Mouse (Mus musculus): Measurements from ENCODE around the gene Clasrp.

Clasrp gene

DNA sequence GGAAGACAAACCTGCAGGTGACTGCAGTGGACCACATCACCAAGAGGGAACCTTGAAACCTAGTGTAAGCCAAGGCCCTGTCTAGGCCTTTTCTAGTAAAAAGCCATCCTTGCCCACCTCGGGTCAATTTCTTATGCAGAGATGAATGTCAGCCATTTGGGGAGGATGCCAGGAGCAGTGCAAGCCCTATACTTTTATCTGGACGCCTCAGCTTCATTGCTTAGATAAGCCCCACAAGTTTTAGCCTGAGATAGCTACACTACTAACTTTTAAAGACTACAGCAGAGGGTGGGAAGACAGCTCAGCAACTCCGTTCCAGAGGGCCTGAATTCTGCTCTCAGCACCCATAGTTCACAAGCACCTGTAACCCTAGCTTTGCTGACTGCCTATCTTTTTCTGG, 40.4 kb downstream of the Clasrp start:
- DNase-seq (ENCODE audit: low spot score): no peak

GRCm38 (mm10) chr7:19562643-19563410, 41.5 kb downstream of the Clasrp start, which contains the start of gene Ppp1r37:
TSS of gene Ppp1r37 (minus strand) at chr7:19563076.
- no peak for DNase-seq (ENCODE audit: low spot score)

DNA sequence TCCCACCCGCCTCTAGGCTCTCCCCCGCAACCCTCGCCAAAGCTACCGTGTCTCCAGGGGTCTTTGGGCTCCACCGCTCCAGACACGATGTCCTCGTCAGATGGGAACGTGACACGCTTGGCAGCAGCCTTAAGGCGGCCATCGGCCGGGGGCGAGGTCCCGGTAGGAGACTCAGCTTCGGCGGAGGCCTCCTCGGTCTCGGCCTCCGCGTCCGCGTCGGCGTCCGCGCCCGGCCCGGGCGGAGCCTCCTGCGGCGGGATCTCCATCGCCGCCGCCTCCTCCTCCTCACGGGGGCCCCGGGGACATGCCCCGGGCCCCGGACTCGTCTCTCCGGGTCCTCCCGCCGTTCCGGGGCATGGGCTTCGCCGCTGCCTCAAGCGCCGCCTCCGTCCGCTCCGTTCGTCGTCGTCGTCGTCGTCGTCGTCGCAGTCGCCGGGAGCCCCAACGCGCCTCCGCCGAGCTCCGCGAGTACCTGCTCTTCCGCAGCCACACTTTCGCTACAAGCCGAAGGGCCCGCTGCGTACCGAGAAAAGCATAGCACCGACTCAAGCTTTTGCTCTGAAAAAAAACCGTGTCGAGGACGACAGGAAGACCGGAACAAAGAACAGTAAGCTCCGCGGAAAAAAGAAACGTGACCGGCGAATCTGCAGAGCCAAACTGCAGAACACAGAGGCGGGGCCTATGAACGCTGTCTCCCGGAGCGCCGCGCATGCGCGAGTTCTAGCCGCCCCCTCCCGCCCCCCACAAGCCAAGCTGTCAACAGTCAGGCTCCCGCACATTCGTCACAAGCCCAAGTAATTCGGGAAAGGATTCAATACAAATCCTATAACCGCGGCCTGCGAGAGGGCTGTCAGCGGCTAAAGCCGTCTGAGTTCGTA, 42.3 kb downstream of the Clasrp start:
- peak; percentile 93 for DNase-seq (ENCODE audit: low spot score)

DNA sequence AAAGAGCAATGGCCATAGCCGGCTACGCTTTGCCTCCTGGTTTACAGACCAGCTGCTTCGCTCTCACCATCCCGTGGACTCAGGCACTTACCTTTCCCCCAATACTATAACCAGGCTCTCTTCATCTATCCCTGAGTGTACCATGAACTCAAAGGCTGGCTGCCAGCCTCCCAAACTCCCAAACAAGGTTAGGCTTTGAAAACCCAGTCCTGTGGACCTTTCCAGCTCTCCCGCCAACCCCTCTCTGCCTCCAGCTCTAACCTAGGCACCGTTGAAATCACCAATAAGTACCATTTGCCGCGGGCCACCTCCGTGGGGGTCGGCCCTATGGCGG, 42.9 kb downstream of the Clasrp start:
- no peak for DNase-seq (ENCODE audit: low spot score)

DNA sequence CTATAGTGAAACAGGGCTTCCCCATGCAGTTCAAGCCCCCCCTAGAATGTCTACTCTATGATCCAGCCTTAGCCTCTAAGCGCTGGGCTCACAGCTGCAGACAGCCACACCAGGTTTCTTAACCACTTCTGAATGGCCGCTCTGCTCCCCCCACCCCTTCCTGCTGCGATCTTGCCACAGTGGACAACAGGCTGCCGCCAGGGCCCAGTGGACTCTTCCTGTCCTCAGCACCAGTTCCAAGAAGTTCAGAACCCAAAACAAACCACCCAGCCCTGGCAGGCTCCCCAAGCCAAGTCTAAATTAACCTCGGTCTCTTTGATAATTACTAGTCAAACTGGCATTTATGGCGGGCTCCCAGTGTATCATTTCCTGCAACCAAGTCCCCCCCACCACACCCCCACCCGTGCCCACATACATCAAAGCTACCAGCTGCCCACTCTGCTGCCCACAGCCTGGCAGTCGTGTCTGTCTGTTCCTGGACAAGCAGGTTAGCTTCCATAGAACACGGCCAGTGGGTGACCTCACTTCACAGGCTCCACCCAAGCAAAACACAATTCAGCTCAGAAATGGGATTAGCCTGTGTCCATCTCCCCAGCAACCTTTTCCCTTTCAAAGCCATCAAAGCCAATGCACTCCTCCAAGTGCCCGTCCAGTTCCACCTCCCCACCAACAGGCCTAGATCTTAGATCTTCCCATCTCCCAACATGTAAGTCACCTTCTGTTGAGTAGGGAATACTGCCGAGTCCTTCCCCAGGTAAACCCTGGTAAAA, 43.6 kb downstream of the Clasrp start:
- no peak for DNase-seq (ENCODE audit: low spot score)

DNA sequence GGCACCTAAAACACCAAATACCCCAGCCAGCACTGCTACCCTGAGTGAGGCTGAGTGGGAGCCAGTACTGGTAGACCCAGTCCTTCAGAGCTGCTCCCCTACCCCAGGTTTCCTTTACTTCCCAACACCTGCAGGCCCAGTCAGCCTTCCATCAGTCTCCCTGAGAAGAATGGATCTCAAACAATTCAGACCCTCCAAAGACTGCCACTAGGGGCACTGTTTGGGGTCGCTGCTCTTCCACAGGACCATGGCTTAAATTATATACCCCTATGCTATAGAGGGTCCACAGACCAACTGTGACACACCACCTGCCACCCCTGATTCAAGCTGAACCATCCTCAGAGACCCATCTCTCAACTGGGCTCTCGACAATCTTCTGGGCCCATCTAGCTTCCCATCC, 45.3 kb downstream of the Clasrp start:
- DNase-seq (ENCODE audit: low spot score): no peak

GRCm38 (mm10) chr7:19557982-19558900, 46.0 kb downstream of the Clasrp start:
- no peak for DNase-seq (ENCODE audit: low spot score)

DNA sequence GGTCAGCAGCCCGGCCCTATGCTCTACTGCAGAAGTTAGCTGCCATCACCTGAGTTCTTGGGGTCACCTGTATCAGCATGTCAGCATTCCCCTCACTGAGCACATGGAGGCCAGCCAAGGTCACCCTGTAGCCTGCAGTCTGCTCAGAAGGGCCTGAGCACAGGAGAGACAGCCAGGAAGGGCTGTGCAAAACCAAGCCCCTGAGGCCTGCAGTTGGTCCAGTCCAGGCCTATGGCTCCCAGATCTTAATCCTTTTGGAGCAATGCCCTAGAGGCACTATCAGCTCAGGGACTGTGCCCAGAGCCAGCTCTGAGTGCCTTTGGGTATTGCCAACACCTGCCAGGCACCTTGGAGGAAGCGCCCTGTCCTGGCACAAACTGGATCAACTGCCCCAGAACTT, 47.2 kb downstream of the Clasrp start:
- DNase-seq (ENCODE audit: low spot score): no peak

DNA sequence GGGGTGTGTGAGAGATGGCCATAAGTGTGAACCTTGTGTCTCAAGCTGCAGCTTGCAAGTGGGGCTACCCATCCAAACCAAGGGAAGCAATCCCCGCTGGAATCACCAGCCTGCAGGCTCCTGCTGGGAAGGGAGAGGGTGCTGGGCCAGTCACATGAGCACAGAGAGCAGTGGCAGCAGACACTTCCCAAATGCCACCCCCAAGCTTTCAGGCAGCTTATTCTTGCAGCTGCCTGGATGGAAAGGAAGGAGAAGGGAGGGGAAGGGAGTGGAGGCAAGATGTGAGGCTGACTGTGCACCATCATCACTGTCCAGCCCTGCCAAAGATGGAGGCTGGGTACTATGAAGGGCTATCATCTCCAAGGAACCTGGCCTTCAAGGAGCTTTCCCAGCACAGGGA, 50.1 kb downstream of the Clasrp start:
- no peak for DNase-seq (ENCODE audit: low spot score)

DNA sequence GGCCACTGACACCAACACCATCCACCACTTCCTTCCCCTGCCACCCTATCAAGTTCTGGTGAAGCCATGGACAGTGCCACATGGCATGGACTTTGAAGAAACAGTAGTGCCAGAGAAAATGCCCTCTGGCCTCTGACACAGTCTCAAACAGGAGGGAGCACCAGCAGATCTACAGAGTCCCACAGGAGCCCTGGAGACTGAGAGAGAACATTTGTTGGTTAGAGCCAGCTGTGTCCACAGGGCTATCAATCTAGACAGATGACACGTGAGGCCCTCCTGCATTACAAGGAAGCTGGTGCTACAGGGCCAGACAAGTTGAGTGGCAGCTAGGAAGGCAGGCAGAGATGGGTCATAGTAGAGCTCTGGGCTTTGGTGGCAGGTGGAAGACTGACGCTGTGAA, 51.8 kb downstream of the Clasrp start:
- DNase-seq (ENCODE audit: low spot score): no peak

DNA sequence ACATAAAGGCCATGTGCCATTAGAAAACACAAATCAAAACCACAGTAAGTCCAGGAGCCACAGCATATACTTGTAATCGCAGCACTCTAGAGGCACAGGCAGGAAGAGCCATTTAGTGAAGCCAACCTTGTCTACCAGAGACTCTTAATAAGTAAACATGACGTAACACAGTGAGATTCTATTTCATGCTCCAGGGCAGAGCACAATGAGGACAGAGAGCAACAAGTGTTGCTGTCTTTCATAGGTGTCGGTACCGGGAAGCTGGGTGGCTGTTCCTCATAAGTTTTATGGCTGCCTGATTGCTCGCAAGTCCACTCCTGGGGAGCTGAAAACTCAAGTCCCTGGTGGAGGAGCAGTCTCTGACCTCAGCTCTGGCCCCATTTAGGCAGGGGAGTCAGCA, 52.7 kb downstream of the Clasrp start:
- no peak for DNase-seq (ENCODE audit: low spot score)

DNA sequence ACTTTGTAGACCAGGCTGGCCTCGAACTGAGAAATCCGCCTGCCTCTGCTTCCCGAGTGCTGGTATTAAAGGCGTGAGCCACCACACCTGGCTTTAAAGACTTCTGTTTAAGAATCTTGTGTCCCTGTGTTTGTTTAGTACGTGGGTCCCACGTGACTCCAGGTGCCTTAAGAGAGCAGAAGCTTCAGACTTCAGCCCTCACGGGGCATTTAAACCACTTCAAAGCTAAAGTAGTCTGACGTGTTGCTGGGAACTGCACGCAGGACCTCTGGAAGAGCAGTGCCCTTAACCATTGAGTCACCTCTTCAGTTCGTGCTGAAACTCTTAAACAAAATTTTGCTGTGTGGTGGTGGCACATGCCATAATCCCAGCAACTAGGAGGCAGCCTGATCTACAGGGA, 54.9 kb downstream of the Clasrp start:
- no peak for DNase-seq (ENCODE audit: low spot score)

GRCm38 (mm10) chr7:19547344-19547969, 56.8 kb downstream of the Clasrp start:
- no peak for DNase-seq (ENCODE audit: low spot score)

GRCm38 (mm10) chr7:19546007-19546406, 58.3 kb downstream of the Clasrp start:
- DNase-seq (ENCODE audit: low spot score): no peak

GRCm38 (mm10) chr7:19543584-19543983, 60.7 kb downstream of the Clasrp start:
- DNase-seq (ENCODE audit: low spot score): no peak

- DNase-seq (ENCODE audit: low spot score): no peak
Measured at GRCm38 (mm10) chr7:19542155-19542691, 62.1 kb downstream of the Clasrp start.

GRCm38 (mm10) chr7:19541681-19542154, 62.6 kb downstream of the Clasrp start:
- no peak for DNase-seq (ENCODE audit: low spot score)

DNA sequence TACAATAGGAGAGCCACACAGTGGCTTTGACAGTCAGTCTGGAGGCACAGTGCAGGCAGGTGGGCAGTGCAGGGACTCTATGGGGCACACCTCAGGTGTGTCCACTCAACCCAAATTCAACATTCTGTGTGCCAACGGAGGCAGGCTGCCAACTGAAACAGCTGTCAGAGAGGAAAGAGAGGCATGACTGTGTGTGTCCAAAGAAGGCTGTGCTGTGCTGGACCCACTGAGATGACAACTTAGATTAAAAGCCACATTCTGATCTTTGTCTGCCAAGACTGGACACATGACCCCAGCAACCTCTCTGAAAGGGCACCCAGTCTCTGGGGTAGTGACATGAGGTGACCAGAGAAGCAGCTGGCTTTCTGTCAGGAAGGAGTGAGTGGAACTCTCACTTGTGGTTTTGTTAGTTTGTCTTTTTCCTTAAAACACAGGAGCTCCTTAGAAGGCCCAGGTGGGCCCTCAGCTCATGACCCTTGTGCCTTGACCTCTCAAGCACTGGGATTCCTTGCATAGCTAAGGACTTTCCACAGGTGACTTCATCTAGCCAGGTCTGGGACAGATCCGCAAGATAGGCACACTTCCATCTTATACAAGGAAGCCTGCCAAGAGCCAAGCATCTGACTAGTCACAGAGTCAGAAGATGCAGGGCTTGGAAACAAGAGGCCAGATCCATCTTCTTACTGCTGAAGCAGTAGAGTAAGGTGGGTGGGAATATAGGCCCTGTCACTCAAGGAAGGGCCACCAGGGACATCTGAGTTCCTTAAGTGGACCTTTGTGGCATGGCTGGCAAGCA, 63.3 kb downstream of the Clasrp start:
- DNase-seq (ENCODE audit: low spot score): no peak

DNA sequence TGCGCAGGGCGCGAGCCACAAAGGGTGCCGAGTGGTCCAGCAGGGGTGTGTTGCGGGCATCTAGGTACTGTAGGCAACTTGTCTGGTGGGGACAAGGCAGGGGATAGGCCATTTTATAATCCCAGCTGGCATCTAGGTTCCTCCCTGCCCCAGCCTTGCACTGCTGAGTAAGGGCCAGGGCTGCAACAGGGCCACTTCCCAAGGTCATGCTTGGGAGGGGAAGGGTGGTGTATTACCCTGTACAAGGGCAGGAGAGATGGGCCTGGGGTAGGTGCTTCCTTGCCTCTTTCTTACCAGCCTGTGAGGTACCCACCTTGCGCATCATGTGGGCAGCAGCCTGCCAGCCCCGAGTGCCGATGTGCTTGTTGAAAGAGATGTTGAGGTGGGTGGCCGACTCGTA, 69.6 kb downstream of the Clasrp start:
- DNase-seq (ENCODE audit: low spot score): no peak

- DNase-seq (ENCODE audit: low spot score): no peak
Measured at GRCm38 (mm10) chr7:19532240-19532639, 72.0 kb downstream of the Clasrp start.

Measured in urinary bladder, postnatal 25 days (tissue).